Mouse (Mus musculus) CH12.LX (cell line): ENCODE results near the gene Barx2. TPM values are rescaled to one million over a fixed set of nuclear protein-coding genes. Genes with fewer than 3 reads are reported as not detected.

Experiments
- DNase-seq: peaks from one replicate; pipeline ENCODE4 v3.0.0-alpha.2; 2013; ENCODE audit errors: extremely low read depth
- H3K27ac ChIP-seq: 2 replicates; pipeline ENCODE4 v1.5.1; 2012; ENCODE audit warnings: low read depth, mild to moderate bottlenecking, control low read depth, moderate library complexity; ENCODE audit not compliant: insufficient read depth
- H3K27me3 ChIP-seq: replicated peaks from 2 replicates; pipeline ENCODE3; 2012; ENCODE audit warnings: inconsistent platforms
- H3K36me3 ChIP-seq, 2 experiments: replicated peaks in 1 of 2; 2 replicates each; pipeline versions ENCODE3 to v1.6.1; 2012; ENCODE audit warnings: inconsistent platforms in 1 of 2, low read length in 1 of 2, mild to moderate bottlenecking in 1 of 2, mixed read lengths in 1 of 2, moderate library complexity in 1 of 2; ENCODE audit not compliant: control insufficient read depth in 1 of 2, insufficient read depth in 1 of 2
- H3K4me1 ChIP-seq, 2 experiments: 2 replicates each; pipeline ENCODE4 v1.6.1; 2012; ENCODE audit warnings: inconsistent platforms in 1 of 2, moderate library complexity in 1 of 2; ENCODE audit not compliant: insufficient read depth in 2 of 2, control insufficient read depth in 1 of 2
- H3K4me2 ChIP-seq: 2 replicates; pipeline ENCODE4 v1.6.1; 2012; ENCODE audit warnings: low read depth, mild to moderate bottlenecking, control low read depth; ENCODE audit not compliant: poor library complexity, insufficient read depth, severe bottlenecking
- H3K4me3 ChIP-seq, 3 experiments: fragments of 150-350 bp in 1 of 3; sonication (generic) in 1 of 3; replicated peaks in 1 of 3; 2 replicates each; pipeline versions ENCODE3 to v1.5.1; 2011 to 2012; ENCODE audit warnings: low read depth in 2 of 3, low read length in 2 of 3, mild to moderate bottlenecking in 2 of 3, moderate library complexity in 2 of 3, control low read depth in 1 of 3, improper control_type of control experiment in 1 of 3, inconsistent platforms in 1 of 3, mixed read lengths in 1 of 3; ENCODE audit not compliant: poor library complexity in 1 of 3
- H3K79me2 ChIP-seq: replicated peaks from 2 replicates; pipeline ENCODE4 v1.6.1; 2012; ENCODE audit warnings: mild to moderate bottlenecking, moderate library complexity; ENCODE audit not compliant: control insufficient read depth, poor library complexity, insufficient read depth, severe bottlenecking; ENCODE audit errors: extremely low read depth
- H3K9ac ChIP-seq: 2 replicates; pipeline ENCODE4 v1.6.1; 2012; ENCODE audit warnings: low read depth, mild to moderate bottlenecking, control low read depth, moderate library complexity; ENCODE audit not compliant: insufficient read depth
- H3K9me3 ChIP-seq: replicated peaks from 2 replicates; pipeline ENCODE3; 2012; ENCODE audit warnings: low read length, inconsistent platforms, mixed read lengths
- CHD1 ChIP-seq: IDR thresholded peaks from 2 replicates; pipeline ENCODE4 v1.6.1; 2012; ENCODE audit warnings: low read depth, low read length, improper control_type of control experiment, inconsistent platforms
- CHD2 ChIP-seq: IDR thresholded peaks from 2 replicates; pipeline ENCODE4 v1.6.1; 2011; ENCODE audit warnings: low read length, improper control_type of control experiment
- CTCF ChIP-seq, 2 experiments: IDR thresholded peaks in 1 of 2; conservative IDR thresholded peaks in 1 of 2; 2 replicates each; pipeline ENCODE4 v1.5.1; 2011 to 2012; ENCODE audit warnings: low read depth in 2 of 2, low read length in 2 of 2, improper control_type of control experiment in 1 of 2, inconsistent platforms in 1 of 2, mild to moderate bottlenecking in 1 of 2, moderate library complexity in 1 of 2
- E2F4 ChIP-seq: IDR thresholded peaks from 2 replicates; pipeline ENCODE4 v1.6.1; 2011; ENCODE audit warnings: low read depth, low read length, improper control_type of control experiment; ENCODE audit not compliant: insufficient replicate concordance
- ELF1 ChIP-seq: IDR thresholded peaks from 2 replicates; pipeline ENCODE4 v1.6.1; 2014; ENCODE audit warnings: low read depth, mild to moderate bottlenecking, inconsistent platforms, low read length, improper control_type of control experiment
- ETS1 ChIP-seq: conservative IDR thresholded peaks from 2 replicates; pipeline ENCODE4 v1.6.1; 2012; ENCODE audit warnings: low read depth, mild to moderate bottlenecking, inconsistent platforms, low read length, improper control_type of control experiment, moderate library complexity
- GABPA ChIP-seq: IDR thresholded peaks from 2 replicates; pipeline ENCODE4 v1.6.1; 2012; ENCODE audit warnings: low read depth, low read length, improper control_type of control experiment, inconsistent platforms; ENCODE audit not compliant: insufficient replicate concordance
- IRF4 ChIP-seq: IDR thresholded peaks from 2 replicates; pipeline ENCODE4 v1.6.1; 2014; ENCODE audit warnings: low read depth, mild to moderate bottlenecking, inconsistent platforms, low read length, improper control_type of control experiment
- JUN ChIP-seq: IDR thresholded peaks from 2 replicates; pipeline ENCODE4 v1.6.1; 2011; ENCODE audit warnings: low read depth, mild to moderate bottlenecking, low read length, improper control_type of control experiment, moderate library complexity; ENCODE audit not compliant: insufficient read depth
- MAFK ChIP-seq: IDR thresholded peaks from 2 replicates; pipeline ENCODE4 v1.6.1; 2011; ENCODE audit warnings: low read length, improper control_type of control experiment; ENCODE audit not compliant: insufficient replicate concordance
- MAZ ChIP-seq: IDR thresholded peaks from 2 replicates; pipeline ENCODE4 v1.6.1; 2012; ENCODE audit warnings: low read depth, mild to moderate bottlenecking, inconsistent platforms, low read length, improper control_type of control experiment, moderate library complexity
- MXI1 ChIP-seq: IDR thresholded peaks from 2 replicates; pipeline ENCODE4 v1.6.1; 2011; ENCODE audit warnings: mild to moderate bottlenecking, low read depth, low read length, improper control_type of control experiment
- NELFE ChIP-seq: IDR thresholded peaks from 2 replicates; pipeline ENCODE4 v1.6.1; 2011; ENCODE audit warnings: low read depth, low read length, improper control_type of control experiment
- NRF1 ChIP-seq: IDR thresholded peaks from 2 replicates; pipeline ENCODE4 v1.6.1; 2014; ENCODE audit warnings: low read depth, mild to moderate bottlenecking, inconsistent platforms, low read length, improper control_type of control experiment, moderate library complexity
- POLR2A ChIP-seq: IDR thresholded peaks from 2 replicates; pipeline ENCODE4 v1.6.1; 2011; ENCODE audit warnings: low read depth, mild to moderate bottlenecking, improper control_type of control experiment, low read length
- POLR2AphosphoS2 ChIP-seq: IDR thresholded peaks from 2 replicates; pipeline ENCODE4 v1.6.1; 2011; ENCODE audit warnings: low read depth, low read length, improper control_type of control experiment
- RAD21 ChIP-seq: IDR thresholded peaks from 2 replicates; pipeline ENCODE4 v1.6.1; 2011; ENCODE audit warnings: low read depth, mild to moderate bottlenecking, low read length, improper control_type of control experiment, moderate library complexity
- RCOR1 ChIP-seq: conservative IDR thresholded peaks from 2 replicates; pipeline ENCODE4 v1.6.1; 2012; ENCODE audit warnings: low read depth, mild to moderate bottlenecking, inconsistent platforms, low read length, improper control_type of control experiment
- SIN3A ChIP-seq: IDR thresholded peaks from 2 replicates; pipeline ENCODE4 v1.6.1; 2012; ENCODE audit warnings: low read length, improper control_type of control experiment, inconsistent platforms
- TCF12 ChIP-seq: IDR thresholded peaks from 2 replicates; pipeline ENCODE4 v1.6.1; 2014; ENCODE audit warnings: low read depth, mild to moderate bottlenecking, inconsistent platforms, low read length, improper control_type of control experiment
- USF1 ChIP-seq: IDR thresholded peaks from 2 replicates; pipeline ENCODE4 v1.6.1; 2014; ENCODE audit warnings: low read depth, mild to moderate bottlenecking, inconsistent platforms, low read length, improper control_type of control experiment
- USF2 ChIP-seq: conservative IDR thresholded peaks from 2 replicates; pipeline ENCODE4 v1.6.1; 2011; ENCODE audit warnings: low read depth, low read length, improper control_type of control experiment
- ZKSCAN1 ChIP-seq: IDR thresholded peaks from 2 replicates; pipeline ENCODE4 v1.6.1; 2012; ENCODE audit warnings: low read depth, inconsistent platforms, low read length, improper control_type of control experiment, borderline replicate concordance
- ZNF384 ChIP-seq: IDR thresholded peaks from 2 replicates; pipeline ENCODE4 v1.6.1; 2012; ENCODE audit warnings: low read depth, low read length, improper control_type of control experiment, inconsistent platforms
- dilution Hi-C: fragments of 300-500 bp; cut with MboI; formaldehyde crosslinking; loops from 2 replicates; pipeline ENCODE4 v1.14.3; 2020; ENCODE audit warnings: low sequenced_read_pairs; ENCODE audit not compliant: extremely low pct_unique_long_range_greater_than_20kb, extremely low pct_ligation_motif_present
- in situ Hi-C: fragments of 300-500 bp; cut with MboI; formaldehyde crosslinking; loops from 3 replicates; pipeline ENCODE4 v1.14.3; 2019; ENCODE audit warnings: low sequenced_read_pairs, low pct_ligation_motif_present, low pct_unique_long_range_greater_than_20kb, mixed read lengths
- polyA plus RNA-seq: library from polyadenylated mRNA; unstranded; fragments of >175 nt; gene quantifications from 2 replicates; pipeline ENCODE4 v1.2.1, GENCODE M21; 2012; ENCODE audit warnings: low read depth; ENCODE audit not compliant: insufficient read length
- total RNA-seq, 2 experiments: library from RNA; depleted of rRNA; stranded (reverse); fragments of 300-350 nt in 1 of 2; fragments of >200 nt in 1 of 2; gene quantifications; 2 replicates each; pipeline ENCODE4 v1.2.3; 2012 to 2014

Barx2 gene
- total and polyA plus RNA-seq, 3 experiments = not detected

DNA sequence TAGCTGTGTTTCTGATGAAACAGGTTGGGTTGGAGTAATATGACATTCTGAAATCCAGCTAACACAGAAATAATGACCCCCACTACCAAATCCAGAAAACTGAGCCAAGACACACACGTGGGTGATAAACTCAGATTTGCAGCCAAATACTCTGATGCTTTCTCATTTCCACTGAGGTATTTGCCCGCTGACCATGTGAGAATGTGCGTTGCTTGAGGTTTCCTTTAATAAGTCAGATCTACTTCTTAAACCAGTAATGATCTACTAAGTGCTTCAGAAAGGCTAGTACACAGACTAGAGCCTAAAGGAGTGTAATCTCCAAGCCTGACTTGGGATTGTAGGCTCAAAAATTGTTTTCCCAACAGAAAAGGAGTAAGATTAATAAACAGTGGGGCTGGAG, 39.0 kb downstream of the Barx2 start:
- no peaks in the 10 kb centered on the region for H3K27me3 ChIP-seq
- H3K9me3 ChIP-seq = no peaks in the 10 kb centered on the region
- no peak for DNase-seq
- no peak overlapping the region for H3K4me2 ChIP-seq
- no peaks in the 10 kb centered on the region for H3K4me1 ChIP-seq
- TF ChIP-seq ZKSCAN1 = no peak
- TF ChIP-seq JUN = no peak
- no peak for TF ChIP-seq ETS1
- TF ChIP-seq MAZ = no peak
- no peak for TF ChIP-seq NELFE
- TF ChIP-seq ZNF384 = no peak
- TF ChIP-seq RAD21 = no peak
- TF ChIP-seq SIN3A = no peak
- no peak for TF ChIP-seq NRF1
- no peak for TF ChIP-seq POLR2AphosphoS2
- TF ChIP-seq TCF12 = no peak
- no peak for TF ChIP-seq GABPA
- no peak for TF ChIP-seq CTCF (conservative IDR thresholded peaks at IDR 0.05 in 1 of 2, IDR thresholded peaks at IDR 0.05 in 1 of 2; ENCODE audit: low read depth in 2 of 2, low read length in 2 of 2)
- TF ChIP-seq CHD1 = no peak
- no peak for TF ChIP-seq RCOR1
- no peak for TF ChIP-seq MXI1
- no peak for TF ChIP-seq USF1
- dilution Hi-C loops = no loop called here
- in situ Hi-C loops = no loop called here
- H3K27ac ChIP-seq = no peak overlapping the region
- H3K4me3 ChIP-seq = no peak overlapping the region
- H3K9ac ChIP-seq = no peak overlapping the region
- no peaks in the 10 kb centered on the region for H3K36me3 ChIP-seq
- no peaks in the 10 kb centered on the region for H3K79me2 ChIP-seq

DNA sequence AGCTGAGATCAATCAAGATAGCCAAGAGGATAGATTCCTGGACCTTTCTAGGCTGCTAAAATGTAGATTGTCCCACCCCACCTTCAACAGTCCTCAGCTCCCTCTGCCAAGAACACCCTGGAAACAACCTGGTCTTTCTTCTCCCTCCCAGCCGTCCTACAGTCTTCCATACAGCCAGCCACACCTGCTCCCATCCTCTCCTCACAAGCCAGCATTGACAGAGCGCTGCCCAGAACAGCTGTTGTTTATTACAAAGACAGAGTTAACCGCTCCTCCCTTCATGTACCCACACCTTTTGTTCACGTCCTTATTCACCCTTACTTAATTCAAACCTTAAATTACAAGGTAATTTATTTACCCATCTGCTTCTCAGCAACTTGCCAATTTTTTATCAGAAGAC, 41.9 kb downstream of the Barx2 start:
- no peaks in the 10 kb centered on the region for H3K27me3 ChIP-seq
- no peaks in the 10 kb centered on the region for H3K36me3 ChIP-seq
- dilution Hi-C loops (no loop called here), in situ Hi-C loops (no loop called here)
- TF ChIP-seq MAFK (no peak), TCF12 (no peak), RCOR1 (no peak), E2F4 (no peak), CHD2 (no peak), USF2 (no peak), POLR2A (no peak), ZKSCAN1 (no peak), ELF1 (no peak), IRF4 (no peak)
- no peak overlapping the region for H3K4me2 ChIP-seq
- no peaks in the 10 kb centered on the region for H3K9me3 ChIP-seq
- no peak overlapping the region for H3K9ac ChIP-seq
- DNase-seq = no peak
- no peak overlapping the region for H3K4me3 ChIP-seq
- no peaks in the 10 kb centered on the region for H3K79me2 ChIP-seq
- no peak overlapping the region for H3K27ac ChIP-seq
- no peaks in the 10 kb centered on the region for H3K4me1 ChIP-seq
